Mouse (Mus musculus): ENCODE measurements around the gene Lhfp.

Gene Lhfp

GRCm38 (mm10) chr3:53289589-53290219 lies 248.4 kb downstream of the Lhfp start:
- H3K4me3 ChIP-seq (replicated peaks; ENCODE audit: low read length) = no peak overlapping the region
- H3K4me1 ChIP-seq (replicated peaks; ENCODE audit: low read depth, low read length) = no peaks in the 10 kb centered on the region
- no peaks in the 10 kb centered on the region for H3K9me3 ChIP-seq (ENCODE audit: low read length)
- no peaks in the 10 kb centered on the region for H3K27me3 ChIP-seq (ENCODE audit: insufficient read depth, low read length)
- H3K36me3 ChIP-seq (ENCODE audit: insufficient read depth, low read length) = no peaks in the 10 kb centered on the region
- TF ChIP-seq NANOG (IDR thresholded peaks at IDR 0.05; ENCODE audit: borderline replicate concordance, low read length) (no peak), CTCF (conservative IDR thresholded peaks at IDR 0.05; ENCODE audit: low read length) (no peak), POU5F1 (IDR thresholded peaks at IDR 0.05; ENCODE audit: borderline replicate concordance, low read length) (no peak)

DNA sequence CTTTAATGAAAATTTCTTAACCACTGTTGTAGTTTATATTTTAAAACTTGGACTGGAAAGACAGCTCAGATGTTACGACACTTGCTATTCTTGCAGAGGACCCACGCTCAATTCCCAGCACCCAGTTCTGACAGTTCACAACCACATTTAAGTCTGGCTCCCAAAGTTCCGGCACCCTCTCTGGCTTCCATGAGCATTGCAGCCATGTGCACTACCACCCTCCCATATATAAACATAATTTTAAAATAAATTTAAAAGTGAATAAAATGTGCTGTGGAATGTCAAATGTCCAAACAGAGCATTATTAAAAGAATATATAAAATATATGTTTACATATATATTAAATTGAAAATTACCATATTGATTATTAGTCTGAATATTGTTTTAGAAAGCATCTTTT lies 249.9 kb downstream of the Lhfp start:
- Histone ChIP-seq H3K4me1 (replicated peaks; ENCODE audit: low read depth, low read length) (no peaks in the 10 kb centered on the region), H3K4me3 (replicated peaks; ENCODE audit: low read length) (no peak overlapping the region), H3K36me3 (ENCODE audit: insufficient read depth, low read length) (no peaks in the 10 kb centered on the region), H3K27me3 (ENCODE audit: insufficient read depth, low read length) (no peaks in the 10 kb centered on the region), H3K9me3 (ENCODE audit: low read length) (no peaks in the 10 kb centered on the region)
- TF ChIP-seq POU5F1 (IDR thresholded peaks at IDR 0.05; ENCODE audit: borderline replicate concordance, low read length) = no peak
- TF ChIP-seq NANOG (IDR thresholded peaks at IDR 0.05; ENCODE audit: borderline replicate concordance, low read length) = no peak
- no peak for TF ChIP-seq CTCF (conservative IDR thresholded peaks at IDR 0.05; ENCODE audit: low read length)

DNA sequence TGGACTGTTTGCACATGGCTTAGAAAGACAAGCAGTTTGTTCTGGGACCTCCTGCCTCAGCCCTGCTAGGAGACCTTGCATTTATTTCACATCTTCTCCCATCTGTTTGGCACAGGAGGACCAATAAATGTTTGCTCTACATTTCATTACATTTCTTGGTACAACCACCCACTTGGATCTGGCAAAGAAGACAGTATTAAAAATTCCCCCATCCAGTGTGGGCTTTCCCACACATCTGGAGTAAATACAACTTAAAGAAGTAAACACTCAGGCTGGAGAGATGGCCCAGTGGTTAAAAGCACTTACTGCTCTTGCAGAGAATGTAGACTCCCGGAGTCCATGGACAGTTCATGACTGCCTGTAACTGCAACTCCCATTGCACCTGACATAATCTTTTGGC lies 250.6 kb downstream of the Lhfp start:
- H3K4me3 ChIP-seq (replicated peaks; ENCODE audit: low read length) = no peak overlapping the region
- no peaks in the 10 kb centered on the region for H3K4me1 ChIP-seq (replicated peaks; ENCODE audit: low read depth, low read length)
- H3K9me3 ChIP-seq (ENCODE audit: low read length) = no peaks in the 10 kb centered on the region
- no peak for TF ChIP-seq POU5F1 (IDR thresholded peaks at IDR 0.05; ENCODE audit: borderline replicate concordance, low read length)
- no peak for TF ChIP-seq NANOG (IDR thresholded peaks at IDR 0.05; ENCODE audit: borderline replicate concordance, low read length)
- no peak for TF ChIP-seq CTCF (conservative IDR thresholded peaks at IDR 0.05; ENCODE audit: low read length)
- no peaks in the 10 kb centered on the region for H3K27me3 ChIP-seq (ENCODE audit: insufficient read depth, low read length)
- no peaks in the 10 kb centered on the region for H3K36me3 ChIP-seq (ENCODE audit: insufficient read depth, low read length)

DNA sequence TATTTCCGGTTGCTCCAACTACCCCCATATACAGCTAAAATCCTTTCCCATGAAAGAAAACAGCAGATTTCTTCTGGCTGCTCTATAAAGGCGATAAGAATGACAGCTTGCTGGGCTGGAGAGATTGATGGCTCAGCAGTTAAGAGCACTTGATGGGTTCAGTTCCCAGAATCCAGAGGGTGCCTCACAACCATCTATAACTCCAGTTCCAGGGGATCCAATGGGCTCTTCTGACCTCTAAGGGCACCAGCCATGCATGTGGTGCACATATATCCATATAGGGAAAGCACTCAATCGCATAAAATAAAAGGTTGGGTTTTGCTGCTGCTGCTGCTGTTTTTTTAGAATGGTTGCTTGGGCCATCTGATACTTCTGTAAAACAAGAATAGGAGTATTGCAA lies 251.1 kb downstream of the Lhfp start:
- Histone ChIP-seq H3K36me3 (ENCODE audit: insufficient read depth, low read length) (no peaks in the 10 kb centered on the region), H3K9me3 (ENCODE audit: low read length) (no peaks in the 10 kb centered on the region), H3K4me1 (replicated peaks; ENCODE audit: low read depth, low read length) (no peaks in the 10 kb centered on the region), H3K4me3 (replicated peaks; ENCODE audit: low read length) (no peak overlapping the region), H3K27me3 (ENCODE audit: insufficient read depth, low read length) (no peaks in the 10 kb centered on the region)
- TF ChIP-seq CTCF (conservative IDR thresholded peaks at IDR 0.05; ENCODE audit: low read length) (no peak), POU5F1 (IDR thresholded peaks at IDR 0.05; ENCODE audit: borderline replicate concordance, low read length) (no peak), NANOG (IDR thresholded peaks at IDR 0.05; ENCODE audit: borderline replicate concordance, low read length) (no peak)

GRCm38 (mm10) chr3:53292979-53293378 lies 251.7 kb downstream of the Lhfp start:
- Histone ChIP-seq H3K36me3 (ENCODE audit: insufficient read depth, low read length) (no peaks in the 10 kb centered on the region), H3K9me3 (ENCODE audit: low read length) (no peaks in the 10 kb centered on the region), H3K4me3 (replicated peaks; ENCODE audit: low read length) (no peak overlapping the region), H3K27me3 (ENCODE audit: insufficient read depth, low read length) (no peaks in the 10 kb centered on the region), H3K4me1 (replicated peaks; ENCODE audit: low read depth, low read length) (no peaks in the 10 kb centered on the region)
- TF ChIP-seq CTCF (conservative IDR thresholded peaks at IDR 0.05; ENCODE audit: low read length) (no peak), NANOG (IDR thresholded peaks at IDR 0.05; ENCODE audit: borderline replicate concordance, low read length) (no peak), POU5F1 (IDR thresholded peaks at IDR 0.05; ENCODE audit: borderline replicate concordance, low read length) (no peak)

DNA sequence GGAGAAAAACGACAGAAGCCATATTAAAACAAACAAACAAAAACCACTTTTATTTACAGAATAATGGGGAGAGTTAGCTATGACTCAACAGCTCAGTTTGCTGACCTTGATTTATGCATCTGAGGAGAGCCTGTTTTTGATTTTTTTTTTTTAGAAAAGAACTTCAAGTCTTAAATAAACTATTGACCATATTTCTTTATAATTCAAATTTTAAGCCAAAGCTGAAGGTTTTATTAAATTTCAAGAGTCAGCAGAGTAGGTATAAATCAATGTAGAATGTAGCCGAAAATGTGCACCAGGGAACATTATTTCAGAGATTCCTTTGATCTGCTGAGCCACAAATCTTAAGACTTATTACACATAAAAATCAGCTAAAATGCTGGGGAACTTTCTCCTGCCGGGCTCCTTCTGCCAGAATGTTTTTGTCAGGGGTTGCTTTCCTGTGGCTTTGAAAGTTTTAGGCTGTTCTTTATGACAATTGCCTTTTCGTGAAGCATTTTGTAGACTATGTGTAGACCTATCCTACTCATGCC lies 252.6 kb downstream of the Lhfp start:
- TF ChIP-seq NANOG (IDR thresholded peaks at IDR 0.05; ENCODE audit: borderline replicate concordance, low read length) (no peak), CTCF (conservative IDR thresholded peaks at IDR 0.05; ENCODE audit: low read length) (no peak), POU5F1 (IDR thresholded peaks at IDR 0.05; ENCODE audit: borderline replicate concordance, low read length) (no peak)
- no peaks in the 10 kb centered on the region for H3K9me3 ChIP-seq (ENCODE audit: low read length)
- H3K4me1 ChIP-seq (replicated peaks; ENCODE audit: low read depth, low read length) = no peaks in the 10 kb centered on the region

DNA sequence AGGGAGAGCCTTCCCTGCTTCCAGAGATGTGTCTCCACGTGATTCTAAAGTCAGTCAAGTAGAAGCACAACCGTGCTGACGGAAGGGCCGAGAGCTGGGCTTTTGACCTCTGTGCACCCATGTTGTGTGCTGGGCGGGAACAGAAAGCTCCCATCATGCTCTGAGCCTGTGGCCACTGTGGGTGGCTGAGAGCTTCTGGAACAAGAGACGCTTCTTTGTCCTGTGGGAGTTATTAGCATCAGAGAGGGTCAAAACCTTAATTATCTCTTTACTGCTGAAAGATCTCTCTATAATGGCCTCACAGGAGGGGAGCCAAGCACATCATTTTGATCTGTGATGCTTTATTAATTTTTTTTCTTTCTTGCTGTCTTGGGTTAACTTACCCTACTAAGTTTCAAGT lies 253.5 kb downstream of the Lhfp start:
- Histone ChIP-seq H3K9me3 (ENCODE audit: low read length) (no peaks in the 10 kb centered on the region), H3K27me3 (ENCODE audit: insufficient read depth, low read length) (no peaks in the 10 kb centered on the region), H3K4me1 (replicated peaks; ENCODE audit: low read depth, low read length) (no peaks in the 10 kb centered on the region), H3K36me3 (ENCODE audit: insufficient read depth, low read length) (no peaks in the 10 kb centered on the region), H3K4me3 (replicated peaks; ENCODE audit: low read length) (no peak overlapping the region)
- no peak for TF ChIP-seq POU5F1 (IDR thresholded peaks at IDR 0.05; ENCODE audit: borderline replicate concordance, low read length)
- no peak for TF ChIP-seq NANOG (IDR thresholded peaks at IDR 0.05; ENCODE audit: borderline replicate concordance, low read length)
- TF ChIP-seq CTCF (conservative IDR thresholded peaks at IDR 0.05; ENCODE audit: low read length) = no peak

More for the DNA sequence above, 252.6 kb downstream of the Lhfp start:
- Histone ChIP-seq H3K36me3 (ENCODE audit: insufficient read depth, low read length) (no peaks in the 10 kb centered on the region), H3K27me3 (ENCODE audit: insufficient read depth, low read length) (no peaks in the 10 kb centered on the region), H3K4me3 (replicated peaks; ENCODE audit: low read length) (no peak overlapping the region)

GRCm38 (mm10) chr3:53301866-53302265 lies 260.5 kb downstream of the Lhfp start:
- Histone ChIP-seq H3K9me3 (ENCODE audit: low read length) (peaks cover 9% of the 10 kb centered on the region; the same call in 1 of the 2 replicates), H3K27me3 (ENCODE audit: insufficient read depth, low read length) (no peaks in the 10 kb centered on the region), H3K4me1 (replicated peaks; ENCODE audit: low read depth, low read length) (no peaks in the 10 kb centered on the region; the same call in 1 of the 2 replicates), H3K36me3 (ENCODE audit: insufficient read depth, low read length) (no peaks in the 10 kb centered on the region), H3K4me3 (replicated peaks; ENCODE audit: low read length) (no peak overlapping the region)
- no peak for TF ChIP-seq NANOG (IDR thresholded peaks at IDR 0.05; ENCODE audit: borderline replicate concordance, low read length)

Data from E14TG2a.4 (cell line).